Mouse (Mus musculus): ENCODE measurements around the gene C1qtnf2.

C1qtnf2 gene

DNA sequence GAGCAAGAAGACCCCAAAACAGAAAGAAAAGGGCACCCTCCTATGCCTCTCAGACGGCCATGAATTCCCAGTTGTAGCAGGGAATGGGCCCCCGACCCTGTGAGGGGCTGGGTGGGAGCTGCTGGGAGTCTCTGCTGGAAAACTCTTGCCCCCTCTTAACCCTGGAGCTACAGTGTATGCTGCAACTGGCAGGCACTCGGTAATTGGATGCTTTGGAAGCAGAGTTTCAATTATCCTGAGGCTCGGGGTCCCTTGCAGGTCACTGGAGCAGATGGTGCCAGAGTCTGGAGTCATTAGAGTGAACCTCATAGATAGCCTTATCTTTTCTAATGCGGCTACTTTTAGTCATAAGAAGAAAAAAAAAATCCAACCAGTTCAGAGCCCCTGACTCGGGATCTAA, 65.8 kb downstream of the C1qtnf2 start:
- DNase-seq = no peak
